Mouse (Mus musculus) stomach, postnatal 0 days (tissue): ENCODE data around the gene Gmps.

Experiments used
- CTCF ChIP-seq: IDR thresholded peaks from 2 replicates; pipeline ENCODE4 v1.5.1; 2016; ENCODE audit warnings: antibody characterized with exemption, low read depth, mild to moderate bottlenecking, moderate library complexity
- EP300 ChIP-seq: optimal IDR thresholded peaks from 2 replicates; pipeline ENCODE3; 2016; ENCODE audit warnings: antibody characterized with exemption

DNA sequence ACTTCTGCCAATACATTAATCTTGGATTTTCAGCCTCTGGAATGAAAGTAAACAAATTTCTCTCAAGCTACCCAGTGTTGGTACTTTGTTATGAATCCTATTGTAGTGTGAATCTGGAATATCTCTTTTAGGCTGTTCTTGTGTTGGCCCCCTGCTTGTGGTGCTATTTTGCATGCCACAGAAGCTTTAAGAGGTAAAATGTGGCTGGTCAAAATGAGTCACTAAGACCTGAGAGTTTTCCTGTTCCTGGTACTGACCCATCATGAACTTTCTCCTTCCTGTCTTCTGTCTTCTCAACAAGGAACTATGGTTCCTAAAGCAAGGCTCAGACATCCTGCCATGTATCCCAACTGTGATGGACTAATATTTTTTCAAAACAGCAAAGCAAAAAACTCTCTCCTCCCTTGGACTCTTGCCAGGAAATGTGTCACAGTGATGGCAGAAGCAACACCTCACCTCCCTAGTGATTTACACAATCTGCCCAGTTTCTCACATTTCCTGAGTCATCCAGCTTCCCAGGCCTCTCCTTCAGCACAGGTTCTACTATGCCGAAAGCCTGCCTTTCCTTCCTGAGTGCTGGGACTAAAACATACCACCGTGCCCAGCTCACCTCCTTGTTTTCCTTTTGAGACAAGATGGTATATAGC lies 34.6 kb upstream of the Gmps start:
- TF ChIP-seq CTCF (no peak), EP300 (no peak)
